9 mouse cellular contexts compared by ENCODE assay signal in genomic region chr11:86532834-86533233, GRCm38 (mm10). TPM values are rescaled to one million over a fixed set of nuclear protein-coding genes. Genes with fewer than 3 reads are reported as not detected.
DNase-seq lines count a peak whose midpoint lies in the region; ATAC-seq and TF ChIP-seq lines count a peak whose summit lies in the region.
"Had no signal": no experiment of that assay in that cellular context is flagged by ENCODE, and none has a peak within 500 bp of the region (broad histone marks: within the 10 kb centered on the region; RNA-seq: fewer than 3 reads in every experiment).

No protein-coding gene starts in this region.

- peak; percentile 55 for TF ChIP-seq CTCF in hindbrain, postnatal 0 days (IDR thresholded peaks at IDR 0.05; ENCODE audit: low read depth)
- peak; percentile 77 for TF ChIP-seq CTCF in Patski (IDR thresholded peaks at IDR 0.05)

- 83% methylated on average over 1 of the region's 1 CpGs for WGBS in hindbrain, postnatal 0 days
- 77% methylated on average over 1 of the region's 1 CpGs for whole genome bisulfite sequencing in hindbrain, embryonic 16.5 days
- 33% methylated on average over 1 of the region's 1 CpGs for WGBS in forebrain, embryonic 15.5 days

- no peak overlapping the region for H3K27ac ChIP-seq in hindbrain, postnatal 0 days
- no peak overlapping the region for H3K27ac ChIP-seq in hindbrain, embryonic 16.5 days (ENCODE audit: low read depth, low read length)
- no peak overlapping the region for H3K27ac ChIP-seq in forebrain, embryonic 15.5 days (replicated peaks)
- H3K27ac ChIP-seq: neural tube, embryonic 12.5 days had no signal

- in situ Hi-C loops in Patski (cut with MboI; ENCODE audit: low pct_unique_long_range_greater_than_20kb): no loop called here

- H3K4me3 ChIP-seq in hindbrain, postnatal 0 days (ENCODE audit: low read length): no peak overlapping the region
- H3K4me3 ChIP-seq in hindbrain, embryonic 16.5 days (ENCODE audit: low read length): no peak overlapping the region
- H3K4me3 ChIP-seq in forebrain, embryonic 15.5 days: no peak overlapping the region
- H3K4me3 ChIP-seq: neural tube, embryonic 12.5 days had no signal

- CTCF ChIA-PET in Patski (lab: Charles Lee): interaction anchor here (0.7 to 1.0 kb wide), 2 partner anchors 9 to 12 kb away, joined by 3 to 4 read pairs; partner anchors contain the start of genes Rps6kb1 and Tubd1

- no peaks in the 10 kb centered on the region for H3K4me1 ChIP-seq in hindbrain, postnatal 0 days (ENCODE audit: insufficient read depth, low read length)
- no peaks in the 10 kb centered on the region for H3K4me1 ChIP-seq in hindbrain, embryonic 16.5 days (ENCODE audit: control insufficient read depth, insufficient read depth, low read depth, low read length)
- no peaks in the 10 kb centered on the region for H3K4me1 ChIP-seq in forebrain, embryonic 15.5 days
- H3K4me1 ChIP-seq: neural tube, embryonic 12.5 days had no signal

- POLR2A ChIA-PET in Patski (lab: Charles Lee): interaction anchor here (0.7 kb wide), 1 partner anchor 9 kb away, joined by 3 read pairs; no protein-coding TSS in a partner anchor

- 0 out of 2 replicates have a peak, but pooled peaks cover 11% of the 10 kb centered on the region for H3K36me3 ChIP-seq in hindbrain, postnatal 0 days (ENCODE audit: insufficient read depth, low read length)
- H3K36me3 ChIP-seq in hindbrain, embryonic 16.5 days (ENCODE audit: control insufficient read depth, insufficient read depth, low read length): 0 out of 2 replicates have a peak, but pooled peaks cover 4% of the 10 kb centered on the region
- peaks cover 38% of the 10 kb centered on the region for H3K36me3 ChIP-seq in forebrain, embryonic 15.5 days

- no peak for ATAC-seq in hindbrain, postnatal 0 days
- no peak for ATAC-seq in hindbrain, embryonic 16.5 days
- ATAC-seq in Patski: no peak
- no peak for ATAC-seq in forebrain, embryonic 15.5 days (replicated peaks)

- DNase-seq in hindbrain, postnatal 0 days (ENCODE audit: low spot score): peak; percentile 34
- peak; percentile 62 for DNase-seq in CD4-positive, CD25-positive, alpha-beta regulatory T cell, adult 2 months (ENCODE audit: low read depth, low spot score)
- no peak for DNase-seq in Patski (ENCODE audit: low read depth, low spot score)
- peak; percentile 27 for DNase-seq in kidney, postnatal 10 days
- DNase-seq in right cerebral cortex, postnatal 36 days (ENCODE audit: low spot score in 2 of 2): no peak
- no peak for DNase-seq in urinary bladder, postnatal 36 days (ENCODE audit: low spot score in 2 of 2)

- no peak overlapping the region for H3K4me2 ChIP-seq in hindbrain, postnatal 0 days (ENCODE audit: low read depth, low read length)
- no peak overlapping the region for H3K4me2 ChIP-seq in hindbrain, embryonic 16.5 days (ENCODE audit: low read length)
- H3K4me2 ChIP-seq in forebrain, embryonic 15.5 days (replicated peaks): no peak overlapping the region
- H3K4me2 ChIP-seq: neural tube, embryonic 12.5 days had no signal

- no peak overlapping the region for H3K9ac ChIP-seq in hindbrain, postnatal 0 days (replicated peaks; ENCODE audit: low read length)
- H3K9ac ChIP-seq in hindbrain, embryonic 16.5 days (ENCODE audit: low read depth, low read length): no peak overlapping the region
- H3K9ac ChIP-seq in forebrain, embryonic 15.5 days (replicated peaks): no peak overlapping the region
- H3K9ac ChIP-seq: neural tube, embryonic 12.5 days had no signal

- H3K9me3 ChIP-seq in hindbrain, postnatal 0 days (ENCODE audit: low read length): no peaks in the 10 kb centered on the region
- no peaks in the 10 kb centered on the region for H3K9me3 ChIP-seq in hindbrain, embryonic 16.5 days (ENCODE audit: control insufficient read depth, low read length)
- H3K9me3 ChIP-seq in forebrain, embryonic 15.5 days: no peaks in the 10 kb centered on the region
- H3K9me3 ChIP-seq: neural tube, embryonic 12.5 days had no signal

- H3K27me3 ChIP-seq in hindbrain, postnatal 0 days (ENCODE audit: insufficient read depth, low read length): no peaks in the 10 kb centered on the region
- H3K27me3 ChIP-seq in hindbrain, embryonic 16.5 days (replicated peaks; ENCODE audit: control insufficient read depth, insufficient read depth, low read length): no peaks in the 10 kb centered on the region
- H3K27me3 ChIP-seq in Patski: no peaks in the 10 kb centered on the region
- H3K27me3 ChIP-seq in forebrain, embryonic 15.5 days: no peaks in the 10 kb centered on the region
- H3K27me3 ChIP-seq: neural tube, embryonic 12.5 days had no signal

RNA-seq across cellular contexts. Expression of gene Rps6kb1, which starts 11.8 kb away (rescaled TPM):
- total RNA-seq in hindbrain, postnatal 0 days (2014; rRNA removed): 21.9 and 34.2 TPM in 2 replicates
- 67.3 and 67.7 TPM in 2 replicates for polyA plus RNA-seq in hindbrain, postnatal 0 days (2015; fragmentation: Nextera tagmentation; extraction: Ambion mirVana)
- polyA plus RNA-seq in hindbrain, embryonic 16.5 days (2015; fragmentation: Nextera tagmentation; extraction: Ambion mirVana): 53.0 and 53.1 TPM in 2 replicates
- polyA plus RNA-seq in Patski (2021): 39.2 TPM
- 63.1 and 63.8 TPM in 2 replicates for polyA plus RNA-seq in forebrain, embryonic 15.5 days (2015; fragmentation: Nextera tagmentation; extraction: Ambion mirVana)

RNA-seq across cellular contexts. Expression of gene Tubd1, which starts 12.0 kb away (rescaled TPM):
- 1.8 and 2.6 TPM in 2 replicates for total RNA-seq in hindbrain, postnatal 0 days (2014; rRNA removed)
- 6.4 and 7.2 TPM in 2 replicates for polyA plus RNA-seq in hindbrain, postnatal 0 days (2015; fragmentation: Nextera tagmentation; extraction: Ambion mirVana)
- polyA plus RNA-seq in hindbrain, embryonic 16.5 days (2015; fragmentation: Nextera tagmentation; extraction: Ambion mirVana): 6.5 and 7.7 TPM in 2 replicates
- 10.9 TPM for polyA plus RNA-seq in Patski (2021)
- 8.8 and 8.9 TPM in 2 replicates for polyA plus RNA-seq in forebrain, embryonic 15.5 days (2015; fragmentation: Nextera tagmentation; extraction: Ambion mirVana)

RNA-seq across cellular contexts. Expression of gene Rnft1, which starts 48.4 kb away (rescaled TPM):
- total RNA-seq in hindbrain, postnatal 0 days (2014; rRNA removed): 5.1 and 5.7 TPM in 2 replicates
- polyA plus RNA-seq in hindbrain, postnatal 0 days (2015; fragmentation: Nextera tagmentation; extraction: Ambion mirVana): 15.0 and 16.3 TPM in 2 replicates
- 18.7 and 21.5 TPM in 2 replicates for polyA plus RNA-seq in hindbrain, embryonic 16.5 days (2015; fragmentation: Nextera tagmentation; extraction: Ambion mirVana)
- 34.3 TPM for polyA plus RNA-seq in Patski (2021)
- polyA plus RNA-seq in forebrain, embryonic 15.5 days (2015; fragmentation: Nextera tagmentation; extraction: Ambion mirVana): 19.2 TPM in 2 replicates

Comparison
In these comparisons a context has a peak if more than half of its experiments do, and no peak if none do; other contexts are left out.
1. DNase-seq: peak in hindbrain, postnatal 0 days (single experiment), CD4-positive, CD25-positive, alpha-beta regulatory T cell, adult 2 months (single experiment) and kidney, postnatal 10 days (single experiment); none in Patski (single experiment), right cerebral cortex, postnatal 36 days (0 of 2) and urinary bladder, postnatal 36 days (0 of 2).